Mouse (Mus musculus) midbrain, embryonic 10.5 days (tissue): ENCODE results near the gene Nfrkb. TPM values are rescaled to one million over a fixed set of nuclear protein-coding genes. Genes with fewer than 3 reads are reported as not detected.

Source experiments
- DNase-seq: peaks from one replicate; pipeline ENCODE4 v3.0.0-alpha.2; 2017; ENCODE audit warnings: low spot score
- H3K27ac ChIP-seq: fragments of 300-500 bp; sonication (generic); replicated peaks from 2 replicates; pipeline ENCODE4 v1.5.1; 2016; ENCODE audit warnings: mild to moderate bottlenecking
- H3K27me3 ChIP-seq: fragments of 300-500 bp; sonication (generic); 2 replicates; pipeline ENCODE4 v1.6.1; 2016; ENCODE audit warnings: low read depth, mild to moderate bottlenecking; ENCODE audit not compliant: poor library complexity, severe bottlenecking
- H3K36me3 ChIP-seq: fragments of 300-500 bp; sonication (generic); 2 replicates; pipeline ENCODE4 v1.6.1; 2016; ENCODE audit warnings: mild to moderate bottlenecking, moderate library complexity
- H3K4me1 ChIP-seq: fragments of 300-500 bp; sonication (generic); 2 replicates; pipeline ENCODE4 v1.6.1; 2016
- H3K4me3 ChIP-seq: fragments of 300-500 bp; sonication (generic); 2 replicates; pipeline ENCODE4 v1.5.1; 2016; ENCODE audit warnings: mild to moderate bottlenecking, moderate library complexity
- H3K9me3 ChIP-seq: fragments of 300-500 bp; sonication (generic); replicated peaks from 2 replicates; pipeline ENCODE4 v1.6.1; 2016; ENCODE audit warnings: mild to moderate bottlenecking
- WGBS: fragments of 180-500 bp; shearing (Covaris S2); methylation state at CpG from one replicate; pipeline ENCODE4 v1.1.7; 2016; 5-methylcytosine and 5-hydroxymethylcytosine counted together
- polyA plus RNA-seq: library from polyadenylated mRNA; unstranded; fragments of >200 nt; fragmentation: Nextera tagmentation; extraction: Ambion mirVana; gene quantifications from 2 replicates; pipeline ENCODE4 v1.2.1, GENCODE M21; 2016

Gene Nfrkb
- polyA plus RNA-seq, 1 experiment from 2014 or later = 18.4 TPM

DNA sequence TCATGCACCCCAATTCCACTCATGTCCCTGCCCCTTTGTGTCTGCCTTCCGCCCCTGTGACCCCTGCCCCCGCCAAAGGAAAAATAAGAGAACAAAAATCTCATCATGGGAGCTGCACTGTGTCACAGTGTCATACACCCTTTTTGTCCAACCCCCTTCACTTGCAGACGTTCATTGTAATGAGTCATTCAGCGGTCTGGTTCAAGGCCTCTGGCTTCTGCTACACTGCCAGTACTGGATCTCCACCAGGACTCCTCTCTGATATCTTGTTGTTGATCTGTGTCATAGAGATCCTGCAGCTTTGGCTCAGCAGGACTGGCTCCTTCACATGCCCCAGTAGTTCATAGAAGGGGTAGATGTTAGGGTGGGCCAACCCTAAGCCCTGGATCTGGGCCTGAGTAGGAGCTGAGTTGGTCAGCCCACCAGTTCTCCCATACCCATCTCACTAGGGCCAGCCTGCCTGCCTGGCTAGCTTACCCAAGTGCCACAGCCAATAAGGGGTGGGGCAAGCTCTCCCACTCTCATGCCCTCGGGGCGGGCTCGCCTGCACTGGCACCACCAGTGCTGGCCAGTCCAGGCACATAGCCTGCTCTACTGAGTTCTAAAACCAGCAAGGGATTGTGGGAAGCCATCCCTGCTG, 46.5 kb downstream of the Nfrkb start:
- DNase-seq = no peak
- 86% methylated on average over 7 of the region's 7 CpGs for WGBS
- Histone ChIP-seq H3K4me1 (0 out of 2 replicates have a peak, but pooled peaks cover 3% of the 10 kb centered on the region), H3K27ac (no peak overlapping the region), H3K9me3 (no peaks in the 10 kb centered on the region), H3K27me3 (no peaks in the 10 kb centered on the region), H3K36me3 (no peaks in the 10 kb centered on the region), H3K4me3 (no peak overlapping the region)

- no peak overlapping the region for H3K27ac ChIP-seq
- no peaks in the 10 kb centered on the region for H3K9me3 ChIP-seq
- H3K27me3 ChIP-seq = no peaks in the 10 kb centered on the region
- WGBS = 91% methylated on average over 3 of the region's 3 CpGs
- H3K4me3 ChIP-seq = no peak overlapping the region
- no peak for DNase-seq
- 0 out of 2 replicates have a peak, but pooled peaks cover 3% of the 10 kb centered on the region for H3K4me1 ChIP-seq
- no peaks in the 10 kb centered on the region for H3K36me3 ChIP-seq
Measured at GRCm38 (mm10) chr9:31433431-31433830, 47.4 kb downstream of the Nfrkb start.

- no peak overlapping the region for H3K4me3 ChIP-seq
- H3K9me3 ChIP-seq = no peaks in the 10 kb centered on the region
- DNase-seq = no peak
- WGBS = 89% methylated on average over 8 of the region's 8 CpGs
- 0 out of 2 replicates have a peak, but pooled peaks cover 3% of the 10 kb centered on the region for H3K4me1 ChIP-seq
- H3K36me3 ChIP-seq = no peaks in the 10 kb centered on the region
- H3K27me3 ChIP-seq = no peaks in the 10 kb centered on the region
- H3K27ac ChIP-seq = no peak overlapping the region
Measured at GRCm38 (mm10) chr9:31435415-31435814, 49.4 kb downstream of the Nfrkb start.

GRCm38 (mm10) chr9:31437861-31438260, 51.9 kb downstream of the Nfrkb start:
- H3K27me3 ChIP-seq = no peaks in the 10 kb centered on the region
- no peak overlapping the region for H3K4me3 ChIP-seq
- no peaks in the 10 kb centered on the region for H3K36me3 ChIP-seq
- 86% methylated on average over 7 of the region's 7 CpGs for WGBS
- DNase-seq = no peak
- H3K9me3 ChIP-seq = no peaks in the 10 kb centered on the region
- H3K4me1 ChIP-seq = no peaks in the 10 kb centered on the region
- H3K27ac ChIP-seq = no peak overlapping the region

- Histone ChIP-seq H3K36me3 (no peaks in the 10 kb centered on the region), H3K9me3 (no peaks in the 10 kb centered on the region), H3K27me3 (no peaks in the 10 kb centered on the region), H3K4me3 (no peak overlapping the region), H3K27ac (no peak overlapping the region), H3K4me1 (no peaks in the 10 kb centered on the region)
- 67% methylated on average over 5 of the region's 5 CpGs for WGBS
- DNase-seq = no peak
Measured at GRCm38 (mm10) chr9:31438834-31439233, 52.8 kb downstream of the Nfrkb start.

- no peak overlapping the region for H3K27ac ChIP-seq
- no peaks in the 10 kb centered on the region for H3K4me1 ChIP-seq
- no peaks in the 10 kb centered on the region for H3K9me3 ChIP-seq
- no peaks in the 10 kb centered on the region for H3K36me3 ChIP-seq
- 76% methylated on average over 6 of the region's 6 CpGs for WGBS
- H3K4me3 ChIP-seq = no peak overlapping the region
- no peak for DNase-seq
- H3K27me3 ChIP-seq = no peaks in the 10 kb centered on the region
Measured at GRCm38 (mm10) chr9:31439341-31439740, 53.3 kb downstream of the Nfrkb start.

- 81% methylated on average over 5 of the region's 5 CpGs for WGBS
- no peaks in the 10 kb centered on the region for H3K4me1 ChIP-seq
- no peak for DNase-seq
- no peaks in the 10 kb centered on the region for H3K27me3 ChIP-seq
- no peak overlapping the region for H3K4me3 ChIP-seq
- H3K27ac ChIP-seq = no peak overlapping the region
- H3K36me3 ChIP-seq = no peaks in the 10 kb centered on the region
- no peaks in the 10 kb centered on the region for H3K9me3 ChIP-seq
Measured at GRCm38 (mm10) chr9:31440366-31440765, 54.4 kb downstream of the Nfrkb start.

GRCm38 (mm10) chr9:31441487-31441886, 55.5 kb downstream of the Nfrkb start:
- WGBS = 79% methylated on average over 3 of the region's 3 CpGs
- Histone ChIP-seq H3K9me3 (no peaks in the 10 kb centered on the region), H3K4me1 (no peaks in the 10 kb centered on the region), H3K27me3 (no peaks in the 10 kb centered on the region), H3K36me3 (no peaks in the 10 kb centered on the region), H3K4me3 (no peak overlapping the region), H3K27ac (no peak overlapping the region)
- DNase-seq = no peak

DNA sequence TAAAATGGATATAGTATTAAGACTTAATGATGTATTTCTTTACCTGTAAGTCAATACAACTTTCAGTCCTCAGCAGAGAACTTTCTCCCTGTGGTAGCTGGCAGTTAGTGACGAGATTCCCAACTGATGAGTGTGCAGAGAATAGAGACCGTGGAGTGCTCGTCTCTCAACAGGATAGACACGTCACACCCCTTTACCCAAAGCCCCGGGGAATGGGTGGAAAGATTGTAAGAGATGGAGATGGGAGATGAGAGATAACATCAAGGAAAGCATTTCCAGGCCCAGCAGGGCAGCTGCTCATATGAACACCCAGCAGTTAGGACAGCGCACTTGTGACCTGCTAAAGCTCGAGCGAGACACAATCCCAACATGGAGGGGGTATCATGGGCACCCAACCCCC, 58.2 kb downstream of the Nfrkb start:
- DNase-seq = no peak
- Histone ChIP-seq H3K27ac (no peak overlapping the region), H3K4me1 (no peaks in the 10 kb centered on the region), H3K27me3 (no peaks in the 10 kb centered on the region), H3K36me3 (no peaks in the 10 kb centered on the region), H3K9me3 (no peaks in the 10 kb centered on the region), H3K4me3 (no peak overlapping the region)
- WGBS = 86% methylated on average over 8 of the region's 8 CpGs

DNA sequence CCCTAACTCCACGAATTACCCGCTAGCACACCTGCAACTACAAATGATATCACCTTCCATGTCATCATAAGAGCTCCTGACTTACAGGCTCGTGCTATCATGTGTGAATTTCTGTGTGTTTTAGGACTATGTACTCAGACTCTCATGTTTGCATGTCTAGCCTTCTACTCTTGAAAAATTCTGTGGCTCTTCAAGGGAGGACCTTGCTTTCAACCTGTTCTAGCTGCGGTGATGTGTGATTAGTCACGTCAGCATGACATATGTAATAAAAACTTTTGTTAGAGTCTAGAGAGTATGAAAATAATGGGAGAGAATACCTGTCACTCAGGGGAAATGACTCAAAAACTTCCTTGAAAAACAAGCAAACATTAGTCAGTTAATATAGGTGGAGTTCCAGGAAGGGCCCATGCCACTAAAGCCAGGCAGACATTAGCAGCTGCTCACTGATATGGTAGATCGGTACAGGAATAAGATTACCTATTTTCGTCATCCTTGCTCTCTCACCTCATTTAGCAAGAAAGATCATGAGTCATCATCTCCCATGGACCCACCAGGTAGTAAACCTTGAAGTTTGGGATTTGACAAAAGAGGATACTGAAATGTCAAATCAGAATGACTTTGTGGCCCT, 63.3 kb downstream of the Nfrkb start:
- WGBS = 87% methylated on average over 7 of the region's 7 CpGs
- Histone ChIP-seq H3K36me3 (no peaks in the 10 kb centered on the region), H3K27ac (no peak overlapping the region), H3K4me3 (no peak overlapping the region), H3K9me3 (no peaks in the 10 kb centered on the region), H3K27me3 (no peaks in the 10 kb centered on the region), H3K4me1 (no peaks in the 10 kb centered on the region)
- DNase-seq = no peak

DNA sequence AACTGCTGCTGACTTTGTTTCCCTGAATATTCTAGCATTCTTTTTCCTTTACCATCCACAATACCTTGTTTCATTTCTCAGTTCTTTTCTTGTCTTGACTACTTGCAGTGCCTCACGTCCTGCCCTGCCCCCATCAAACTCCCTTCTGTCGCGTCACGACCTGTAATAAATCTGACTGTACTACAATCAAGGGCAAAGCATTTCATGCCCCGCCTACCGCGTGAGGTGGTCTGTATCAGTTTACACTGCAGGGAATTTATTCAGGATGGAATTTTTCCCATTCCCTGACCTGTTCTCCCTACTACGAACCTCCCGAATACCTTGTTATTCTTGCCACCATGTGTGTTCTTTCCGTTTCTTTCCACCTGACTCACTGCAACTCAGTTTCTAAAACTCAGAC, 66.2 kb downstream of the Nfrkb start:
- WGBS = 86% methylated on average over 10 of the region's 10 CpGs
- Histone ChIP-seq H3K4me1 (no peaks in the 10 kb centered on the region), H3K27me3 (no peaks in the 10 kb centered on the region), H3K27ac (no peak overlapping the region), H3K36me3 (no peaks in the 10 kb centered on the region), H3K4me3 (no peak overlapping the region), H3K9me3 (no peaks in the 10 kb centered on the region)
- DNase-seq = no peak

DNA sequence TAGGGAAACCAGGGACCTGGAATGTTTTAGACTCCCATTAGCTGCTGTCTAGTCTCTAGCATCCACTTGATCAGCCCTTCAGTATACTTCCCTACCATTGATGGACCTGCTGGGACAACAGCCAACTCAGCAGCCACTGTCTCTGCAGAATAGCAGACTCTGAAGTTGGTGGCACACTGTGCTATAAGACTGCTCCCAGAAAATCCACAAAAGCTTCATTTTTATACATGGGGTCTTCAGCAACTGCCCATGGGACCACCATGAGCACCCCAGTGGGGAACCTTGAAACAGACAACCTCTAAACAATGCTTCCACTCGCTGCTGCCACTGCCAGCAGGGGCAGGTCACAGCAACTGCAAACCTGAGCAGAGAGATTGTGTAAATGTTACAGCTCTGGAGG, 68.4 kb downstream of the Nfrkb start:
- DNase-seq = no peak
- H3K27me3 ChIP-seq = no peaks in the 10 kb centered on the region

GRCm38 (mm10) chr9:31463190-31463589, 77.2 kb downstream of the Nfrkb start:
- no peak for DNase-seq
- 47% methylated on average over 9 of the region's 9 CpGs for WGBS
- no peak overlapping the region; the same call in 1 of the 2 replicates for H3K4me3 ChIP-seq
- H3K27me3 ChIP-seq = peaks cover 37% of the 10 kb centered on the region
- H3K9me3 ChIP-seq = no peaks in the 10 kb centered on the region
- no peaks in the 10 kb centered on the region for H3K36me3 ChIP-seq
- H3K4me1 ChIP-seq = peaks cover 13% of the 10 kb centered on the region
- no peak overlapping the region for H3K27ac ChIP-seq

More for the DNA sequence above, 68.4 kb downstream of the Nfrkb start:
- Histone ChIP-seq H3K27ac (no peak overlapping the region), H3K4me1 (no peaks in the 10 kb centered on the region), H3K36me3 (no peaks in the 10 kb centered on the region), H3K4me3 (no peak overlapping the region), H3K9me3 (no peaks in the 10 kb centered on the region)
- WGBS = 50% methylated on average over 1 of the region's 1 CpGs
